Mouse (Mus musculus) hindbrain, embryonic 11.5 days (tissue): Measurements from ENCODE around the gene Lamb1. TPM values are rescaled to one million over a fixed set of nuclear protein-coding genes. Genes with fewer than 3 reads are reported as not detected.

Experiments used
- ATAC-seq: fragments of 200-750 bp; cut with Nextera tagmentation; 2 replicates; pipeline ENCODE4 v1.8.0; 2017; ENCODE audit warnings: mild to moderate bottlenecking, moderate TSS enrichment, moderate library complexity; ENCODE audit not compliant: low FRiP score
- DNase-seq: peaks from one replicate; pipeline ENCODE4 v3.0.0-alpha.2; 2015; ENCODE audit warnings: low spot score
- H3K27ac ChIP-seq: fragments of 300-500 bp; sonication (generic); 2 replicates; pipeline ENCODE4 v1.5.1; 2014; ENCODE audit warnings: mild to moderate bottlenecking, low read depth, low read length
- H3K27me3 ChIP-seq: fragments of 300-500 bp; sonication (generic); 2 replicates; pipeline ENCODE4 v1.6.1; 2014; ENCODE audit warnings: mild to moderate bottlenecking, low read length, moderate library complexity, mixed read lengths; ENCODE audit not compliant: control insufficient read depth, insufficient read depth
- H3K36me3 ChIP-seq: fragments of 300-500 bp; sonication (generic); 2 replicates; pipeline ENCODE4 v1.6.1; 2014; ENCODE audit warnings: mild to moderate bottlenecking, low read length, moderate library complexity, mixed read lengths; ENCODE audit not compliant: control insufficient read depth, insufficient read depth
- H3K4me1 ChIP-seq: fragments of 300-500 bp; sonication (generic); replicated peaks from 2 replicates; pipeline ENCODE4 v1.6.1; 2014; ENCODE audit warnings: low read length, mixed read lengths; ENCODE audit not compliant: control insufficient read depth, insufficient read depth
- H3K4me2 ChIP-seq: fragments of 300-500 bp; sonication (generic); replicated peaks from 2 replicates; pipeline ENCODE4 v1.6.1; 2014; ENCODE audit warnings: mild to moderate bottlenecking, low read depth, low read length
- H3K4me3 ChIP-seq: fragments of 300-500 bp; sonication (generic); 2 replicates; pipeline ENCODE4 v1.5.1; 2014; ENCODE audit warnings: low read depth, low read length
- H3K9ac ChIP-seq: fragments of 300-500 bp; sonication (generic); 2 replicates; pipeline ENCODE4 v1.6.1; 2014; ENCODE audit warnings: low read depth, low read length
- H3K9me3 ChIP-seq: fragments of 300-500 bp; sonication (generic); 2 replicates; pipeline ENCODE4 v1.6.1; 2016; ENCODE audit warnings: low read length; ENCODE audit not compliant: control insufficient read depth
- WGBS: fragments of 180-500 bp; shearing (Covaris S2); extraction: QIAGEN DNeasy Blood & Tissue Kit; methylation state at CpG from one replicate; pipeline ENCODE4 v1.1.7; 2014; 5-methylcytosine and 5-hydroxymethylcytosine counted together
- polyA plus RNA-seq: library from polyadenylated mRNA; unstranded; fragments of >200 nt; fragmentation: Nextera tagmentation; extraction: Ambion mirVana; gene quantifications from 2 replicates; pipeline ENCODE4 v1.2.1, GENCODE M21; 2014

Gene Lamb1
- polyA plus RNA-seq, 1 experiment from 2014 or later = 21.2 TPM

GRCm38 (mm10) chr12:31271361-31272011, 6.5 kb downstream of the Lamb1 start:
- Histone ChIP-seq H3K4me1 (peaks cover 2% of the 10 kb centered on the region; the same call in 1 of the 2 replicates), H3K9ac (no peak overlapping the region)
- no peak for DNase-seq

DNA sequence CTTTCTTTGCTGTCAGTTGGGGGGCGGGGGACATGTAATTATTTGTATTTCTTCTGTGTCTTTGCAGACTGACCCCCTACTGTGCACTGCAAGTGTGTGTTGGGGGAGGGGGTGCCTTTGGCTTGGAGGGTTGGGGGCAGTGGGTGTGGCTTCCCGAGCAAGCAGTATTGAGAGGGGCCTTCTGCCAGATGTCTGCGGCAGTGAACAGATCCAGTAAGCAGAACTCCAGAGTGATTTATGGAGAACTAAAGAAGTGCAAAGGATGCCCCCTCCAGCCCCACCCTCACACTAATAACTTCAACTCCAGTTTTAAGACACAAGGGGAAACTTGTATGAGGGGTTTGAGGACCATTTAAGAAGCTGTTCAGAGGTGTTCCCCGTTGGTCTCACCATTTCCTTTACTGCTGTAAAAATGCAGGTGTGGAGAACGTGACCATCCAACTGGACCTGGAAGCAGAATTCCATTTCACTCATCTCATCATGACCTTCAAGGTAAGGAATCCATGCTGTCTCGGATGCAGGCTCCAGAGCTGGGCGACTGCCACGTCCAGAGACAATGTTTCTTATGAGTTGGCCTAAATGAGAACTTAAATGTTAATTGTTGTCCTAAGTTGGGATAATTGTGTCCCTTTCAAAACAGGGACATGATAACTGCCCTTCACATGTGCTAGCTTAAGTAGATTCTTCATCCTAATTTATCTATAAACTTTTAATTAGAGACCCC, 7.1 kb downstream of the Lamb1 start:
- WGBS = 64% methylated on average over 8 of the region's 8 CpGs
- no peaks in the 10 kb centered on the region; the same call in 1 of the 2 replicates for H3K27me3 ChIP-seq
- H3K4me2 ChIP-seq = no peak overlapping the region
- H3K36me3 ChIP-seq = no peaks in the 10 kb centered on the region
- no peak overlapping the region for H3K27ac ChIP-seq
- no peak overlapping the region for H3K4me3 ChIP-seq
- H3K9ac ChIP-seq = no peak overlapping the region
- no peak for DNase-seq
- H3K4me1 ChIP-seq = no peaks in the 10 kb centered on the region
- ATAC-seq = no peak
- H3K9me3 ChIP-seq = no peaks in the 10 kb centered on the region

More at GRCm38 (mm10) chr12:31271361-31272011, 6.5 kb downstream of the Lamb1 start:
- WGBS = 48% methylated on average over 16 of the region's 16 CpGs
- no peak overlapping the region for H3K27ac ChIP-seq
- no peak overlapping the region for H3K4me3 ChIP-seq
- H3K36me3 ChIP-seq = no peaks in the 10 kb centered on the region
- H3K4me2 ChIP-seq = no peak overlapping the region
- peaks cover 5% of the 10 kb centered on the region for H3K27me3 ChIP-seq
- no peak for ATAC-seq
- H3K9me3 ChIP-seq = no peaks in the 10 kb centered on the region

- Histone ChIP-seq H3K4me2 (no peak overlapping the region), H3K9ac (no peak overlapping the region), H3K27ac (no peak overlapping the region), H3K4me3 (no peak overlapping the region), H3K36me3 (no peaks in the 10 kb centered on the region), H3K4me1 (no peaks in the 10 kb centered on the region), H3K9me3 (no peaks in the 10 kb centered on the region), H3K27me3 (no peaks in the 10 kb centered on the region)
- 70% methylated on average over 2 of the region's 2 CpGs for WGBS
- DNase-seq = no peak
- no peak for ATAC-seq
Measured at GRCm38 (mm10) chr12:31272846-31273245, 7.8 kb downstream of the Lamb1 start.

DNA sequence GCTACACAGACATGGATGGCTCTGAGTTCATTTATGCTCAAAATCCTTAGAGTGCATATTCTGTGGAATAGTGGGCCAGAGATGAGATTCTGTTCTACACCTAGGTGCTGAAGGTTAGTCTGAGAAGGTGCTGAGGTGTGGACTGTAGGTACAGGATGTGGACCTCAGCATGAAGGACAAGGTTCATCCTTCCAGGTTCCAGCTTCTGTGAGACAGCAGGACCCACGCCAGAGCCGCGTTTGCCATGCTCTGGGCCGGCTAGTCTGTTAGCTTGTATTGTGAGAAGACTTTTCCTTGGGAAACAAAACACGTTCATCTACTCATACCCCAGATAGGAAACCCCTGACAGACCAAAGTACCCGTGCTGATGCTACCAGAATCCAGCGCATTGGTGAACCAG, 8.6 kb downstream of the Lamb1 start:
- ATAC-seq = no peak
- H3K4me2 ChIP-seq = no peak overlapping the region
- H3K27me3 ChIP-seq = no peaks in the 10 kb centered on the region
- H3K4me1 ChIP-seq = no peaks in the 10 kb centered on the region
- no peak for DNase-seq
- H3K9me3 ChIP-seq = no peaks in the 10 kb centered on the region
- 91% methylated on average over 7 of the region's 7 CpGs for WGBS
- no peaks in the 10 kb centered on the region for H3K36me3 ChIP-seq
- H3K9ac ChIP-seq = no peak overlapping the region
- no peak overlapping the region for H3K27ac ChIP-seq
- no peak overlapping the region for H3K4me3 ChIP-seq

- no peaks in the 10 kb centered on the region for H3K9me3 ChIP-seq
- no peaks in the 10 kb centered on the region for H3K4me1 ChIP-seq
- H3K4me2 ChIP-seq = no peak overlapping the region
- no peak for ATAC-seq
- H3K9ac ChIP-seq = no peak overlapping the region
- H3K27me3 ChIP-seq = no peaks in the 10 kb centered on the region
- no peak overlapping the region for H3K27ac ChIP-seq
- H3K4me3 ChIP-seq = no peak overlapping the region
- no peaks in the 10 kb centered on the region for H3K36me3 ChIP-seq
- 83% methylated on average over 10 of the region's 10 CpGs for WGBS
- DNase-seq = no peak
Measured at GRCm38 (mm10) chr12:31275411-31275810, 10.4 kb downstream of the Lamb1 start.

DNA sequence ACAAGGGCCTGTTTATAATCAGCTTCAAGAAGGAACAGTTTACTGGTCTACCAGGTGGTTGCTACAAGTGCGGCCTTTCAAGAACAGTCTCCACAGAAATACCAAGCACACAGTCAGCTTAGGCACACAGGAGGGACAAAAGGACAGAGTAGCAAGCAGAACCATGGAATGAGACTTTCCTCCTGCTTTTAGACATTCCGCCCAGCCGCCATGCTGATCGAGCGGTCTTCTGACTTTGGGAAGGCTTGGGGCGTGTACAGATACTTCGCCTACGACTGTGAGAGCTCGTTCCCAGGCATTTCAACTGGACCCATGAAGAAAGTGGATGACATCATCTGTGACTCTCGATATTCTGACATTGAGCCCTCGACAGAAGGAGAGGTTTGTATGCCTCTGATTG, 13.2 kb downstream of the Lamb1 start:
- Histone ChIP-seq H3K27ac (no peak overlapping the region), H3K27me3 (no peaks in the 10 kb centered on the region), H3K4me3 (no peak overlapping the region), H3K36me3 (no peaks in the 10 kb centered on the region), H3K4me2 (no peak overlapping the region), H3K9ac (no peak overlapping the region), H3K9me3 (no peaks in the 10 kb centered on the region), H3K4me1 (no peaks in the 10 kb centered on the region)
- no peak for DNase-seq
- no peak for ATAC-seq
- 95% methylated on average over 11 of the region's 11 CpGs for WGBS

DNA sequence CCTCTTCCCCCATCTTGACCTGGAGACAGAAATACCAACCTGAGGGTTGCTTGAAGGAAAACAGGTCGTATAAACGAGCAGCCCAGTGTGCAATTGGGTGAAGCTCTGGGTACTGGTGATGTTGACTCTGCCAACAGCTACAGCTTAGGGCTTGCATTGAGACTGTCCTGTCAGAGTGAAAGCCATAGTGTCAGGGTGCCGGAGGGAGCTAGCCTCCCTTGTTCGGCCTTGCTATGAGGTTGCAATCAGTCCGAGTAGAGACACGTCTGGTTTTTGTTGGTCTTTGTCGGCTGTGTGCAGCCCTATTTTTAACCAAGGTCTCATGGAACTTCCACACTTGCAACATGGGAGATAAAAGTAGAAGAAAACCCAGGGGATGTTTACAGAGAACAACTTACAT, 15.3 kb downstream of the Lamb1 start:
- Histone ChIP-seq H3K9me3 (no peaks in the 10 kb centered on the region), H3K4me2 (no peak overlapping the region), H3K27me3 (no peaks in the 10 kb centered on the region), H3K4me1 (no peaks in the 10 kb centered on the region), H3K27ac (no peak overlapping the region), H3K4me3 (no peak overlapping the region), H3K9ac (no peak overlapping the region), H3K36me3 (no peaks in the 10 kb centered on the region)
- 94% methylated on average over 7 of the region's 7 CpGs for WGBS
- ATAC-seq = no peak
- DNase-seq = no peak

- 66% methylated on average over 9 of the region's 9 CpGs for WGBS
- no peaks in the 10 kb centered on the region for H3K27me3 ChIP-seq
- no peak for ATAC-seq
- H3K36me3 ChIP-seq = no peaks in the 10 kb centered on the region
- H3K9ac ChIP-seq = no peak overlapping the region
- no peak overlapping the region for H3K4me2 ChIP-seq
- H3K9me3 ChIP-seq = no peaks in the 10 kb centered on the region
- DNase-seq = no peak
- no peaks in the 10 kb centered on the region for H3K4me1 ChIP-seq
- no peak overlapping the region for H3K27ac ChIP-seq
- H3K4me3 ChIP-seq = no peak overlapping the region
Measured at GRCm38 (mm10) chr12:31281100-31281591, 16.1 kb downstream of the Lamb1 start.

GRCm38 (mm10) chr12:31282241-31282640, 17.2 kb downstream of the Lamb1 start:
- DNase-seq (no peak), ATAC-seq (no peak)
- Histone ChIP-seq H3K4me1 (no peaks in the 10 kb centered on the region), H3K9ac (no peak overlapping the region), H3K36me3 (no peaks in the 10 kb centered on the region), H3K27me3 (no peaks in the 10 kb centered on the region), H3K27ac (no peak overlapping the region), H3K4me3 (no peak overlapping the region), H3K9me3 (no peaks in the 10 kb centered on the region), H3K4me2 (no peak overlapping the region)
- 90% methylated on average over 5 of the region's 5 CpGs for WGBS
